Mouse (Mus musculus) forebrain, postnatal 0 days (tissue): ENCODE measurements around the gene Napepld. TPM values are rescaled to one million over a fixed set of nuclear protein-coding genes. Genes with fewer than 3 reads are reported as not detected.
"Not testable (repeated sequence)": the region's sequence is repeated elsewhere in the genome, so short reads cannot be mapped to it uniquely, and the experiment has no call there.

Source experiments
- ATAC-seq: fragments of 200-750 bp; cut with Nextera tagmentation; 2 replicates; pipeline ENCODE4 v1.8.0; 2017; ENCODE audit warnings: mild to moderate bottlenecking, moderate library complexity
- DNase-seq: peaks from one replicate; pipeline ENCODE4 v3.0.0-alpha.2; 2015
- H3K27ac ChIP-seq: fragments of 300-500 bp; sonication (generic); 2 replicates; pipeline ENCODE4 v1.5.1; 2014; ENCODE audit warnings: low read depth, mild to moderate bottlenecking, antibody characterized with exemption, low read length, moderate library complexity, mixed read lengths
- H3K27me3 ChIP-seq: fragments of 300-500 bp; sonication (generic); 2 replicates; pipeline ENCODE4 v1.6.1; 2014; ENCODE audit warnings: mild to moderate bottlenecking, low read length, mixed read lengths; ENCODE audit not compliant: insufficient read depth
- H3K36me3 ChIP-seq: fragments of 300-500 bp; sonication (generic); 2 replicates; pipeline ENCODE4 v1.6.1; 2014; ENCODE audit warnings: mild to moderate bottlenecking, moderate library complexity; ENCODE audit not compliant: insufficient read depth
- H3K4me1 ChIP-seq: fragments of 300-500 bp; sonication (generic); 2 replicates; pipeline ENCODE4 v1.6.1; 2014; ENCODE audit warnings: antibody characterized with exemption; ENCODE audit not compliant: insufficient read depth
- H3K4me2 ChIP-seq: fragments of 300-500 bp; sonication (generic); 2 replicates; pipeline ENCODE4 v1.6.1; 2014; ENCODE audit warnings: low read depth, mild to moderate bottlenecking, moderate library complexity
- H3K4me3 ChIP-seq: fragments of 300-500 bp; sonication (generic); 2 replicates; pipeline ENCODE4 v1.5.1; 2014; ENCODE audit warnings: low read depth, low read length, mixed read lengths
- H3K9ac ChIP-seq: fragments of 300-500 bp; sonication (generic); 2 replicates; pipeline ENCODE4 v1.6.1; 2014; ENCODE audit warnings: mild to moderate bottlenecking
- H3K9me3 ChIP-seq: fragments of 300-500 bp; sonication (generic); 2 replicates; pipeline ENCODE4 v1.6.1; 2016; ENCODE audit warnings: low read length
- CTCF ChIP-seq: sonication (generic); IDR thresholded peaks from 2 replicates; pipeline ENCODE4 v1.5.1; 2016; ENCODE audit warnings: antibody characterized with exemption, control low read depth, low read depth
- WGBS: fragments of 180-500 bp; shearing (Covaris S2); extraction: QIAGEN DNeasy Blood & Tissue Kit; methylation state at CpG from one replicate; pipeline ENCODE4 v1.1.7; 2014; 5-methylcytosine and 5-hydroxymethylcytosine counted together
- polyA plus RNA-seq: library from polyadenylated mRNA; unstranded; fragments of >200 nt; fragmentation: Nextera tagmentation; extraction: Ambion mirVana; gene quantifications from 2 replicates; pipeline ENCODE4 v1.2.1, GENCODE M21; 2015
- total RNA-seq: library from RNA; depleted of rRNA; stranded (reverse); fragments of >200 nt; gene quantifications from 2 replicates; pipeline ENCODE4 v1.2.3, GENCODE M21; 2014; rRNA removed

Gene Napepld
- total and polyA plus RNA-seq, 2 experiments from 2014 or later = 1.1 to 3.7 TPM

- no peak for TF ChIP-seq CTCF
- no peak overlapping the region for H3K4me3 ChIP-seq
- H3K36me3 ChIP-seq = no peaks in the 10 kb centered on the region
- no peak overlapping the region for H3K9ac ChIP-seq
- no peaks in the 10 kb centered on the region for H3K9me3 ChIP-seq
- ATAC-seq (no peak), DNase-seq (no peak)
- H3K27me3 ChIP-seq = no peaks in the 10 kb centered on the region
- H3K4me2 ChIP-seq = no peak overlapping the region
- no peaks in the 10 kb centered on the region for H3K4me1 ChIP-seq
- no peak overlapping the region for H3K27ac ChIP-seq
These were observed 75.3 kb downstream of the Napepld start for GRCm38 (mm10) chr5:21625916-21626315.

- Histone ChIP-seq H3K4me3 (no peak overlapping the region), H3K4me1 (no peaks in the 10 kb centered on the region), H3K9ac (no peak overlapping the region), H3K27me3 (no peaks in the 10 kb centered on the region), H3K4me2 (no peak overlapping the region), H3K27ac (no peak overlapping the region), H3K36me3 (no peaks in the 10 kb centered on the region), H3K9me3 (no peaks in the 10 kb centered on the region)
- DNase-seq (no peak), ATAC-seq (no peak)
- TF ChIP-seq CTCF = no peak
- 63% methylated on average over 3 of the region's 3 CpGs for WGBS
These were observed 84.7 kb downstream of the Napepld start for GRCm38 (mm10) chr5:21616450-21617009.

GRCm38 (mm10) chr5:21614299-21614698 is 86.9 kb downstream of the Napepld start:
- H3K27me3 ChIP-seq, H3K27ac ChIP-seq, H3K4me2 ChIP-seq, DNase-seq, H3K4me1 ChIP-seq, H3K9ac ChIP-seq, ATAC-seq, H3K36me3 ChIP-seq, H3K9me3 ChIP-seq, H3K4me3 ChIP-seq: not testable (repeated sequence)
- 97% methylated on average over 11 of the region's 11 CpGs for WGBS

Other genes starting within 250 kb of the Napepld start
- 2.0 and 7.9 TPM in 2 replicates for gene Lrrc17, start 157.8 kb downstream of the Napepld start, total RNA-seq
- 3.1 and 4.9 TPM in 2 replicates for gene Lrrc17, start 157.8 kb downstream of the Napepld start, polyA plus RNA-seq
- 0.29 and 0.46 TPM in 2 replicates for gene Fbxl13, start 55.8 kb downstream of the Napepld start, total RNA-seq
- gene Fbxl13, start 55.8 kb downstream of the Napepld start, polyA plus RNA-seq = 0.43 and 0.46 TPM in 2 replicates
- gene Armc10, start 55.6 kb downstream of the Napepld start, total RNA-seq = 108 and 118 TPM in 2 replicates
- 48.8 and 51.0 TPM in 2 replicates for gene Armc10, start 55.6 kb downstream of the Napepld start, polyA plus RNA-seq
- 94.9 and 102 TPM in 2 replicates for gene Pmpcb, start 35.7 kb upstream of the Napepld start, total RNA-seq
- 64.7 and 68.6 TPM in 2 replicates for gene Pmpcb, start 35.7 kb upstream of the Napepld start, polyA plus RNA-seq
- gene Dnajc2, start 83.9 kb upstream of the Napepld start, total RNA-seq = 42.7 and 48.4 TPM in 2 replicates
- gene Dnajc2, start 83.9 kb upstream of the Napepld start, polyA plus RNA-seq = 70.2 and 73.1 TPM in 2 replicates
- 48.8 and 52.7 TPM in 2 replicates for gene Psmc2, start 83.9 kb upstream of the Napepld start, total RNA-seq
- gene Psmc2, start 83.9 kb upstream of the Napepld start, polyA plus RNA-seq = 182 and 195 TPM in 2 replicates
- 0.08 and 0.38 TPM in 2 replicates for gene Slc26a5, start 164.2 kb upstream of the Napepld start, total RNA-seq
- 0.21 and 0.35 TPM in 2 replicates for gene Slc26a5, start 164.2 kb upstream of the Napepld start, polyA plus RNA-seq